Mouse (Mus musculus) intestine, postnatal 0 days (tissue): ENCODE measurements around the gene Pif1. TPM values are rescaled to one million over a fixed set of nuclear protein-coding genes. Genes with fewer than 3 reads are reported as not detected.

Experiments used
- ATAC-seq: fragments of 200-750 bp; cut with Nextera tagmentation; 2 replicates; pipeline ENCODE4 v1.8.0; 2017; ENCODE audit warnings: mild to moderate bottlenecking, moderate TSS enrichment, moderate library complexity
- H3K27ac ChIP-seq: fragments of 300-500 bp; sonication (generic); 2 replicates; pipeline ENCODE4 v1.5.1; 2014; ENCODE audit warnings: mild to moderate bottlenecking, low read depth, low read length, moderate library complexity
- H3K27me3 ChIP-seq: fragments of 300-500 bp; sonication (generic); replicated peaks from 2 replicates; pipeline ENCODE4 v1.6.1; 2014; ENCODE audit warnings: low read length, mixed read lengths; ENCODE audit not compliant: control insufficient read depth, insufficient read depth
- H3K36me3 ChIP-seq: fragments of 300-500 bp; sonication (generic); 2 replicates; pipeline ENCODE4 v1.6.1; 2014; ENCODE audit warnings: mild to moderate bottlenecking, moderate library complexity; ENCODE audit not compliant: control insufficient read depth, insufficient read depth
- H3K4me1 ChIP-seq: fragments of 300-500 bp; sonication (generic); replicated peaks from 2 replicates; pipeline ENCODE4 v1.6.1; 2014; ENCODE audit warnings: antibody characterized with exemption, low read length, mixed read lengths; ENCODE audit not compliant: control insufficient read depth, insufficient read depth
- H3K4me2 ChIP-seq: fragments of 300-500 bp; sonication (generic); replicated peaks from 2 replicates; pipeline ENCODE4 v1.6.1; 2014; ENCODE audit warnings: low read depth, mild to moderate bottlenecking, moderate library complexity
- H3K4me3 ChIP-seq: fragments of 300-500 bp; sonication (generic); 2 replicates; pipeline ENCODE4 v1.5.1; 2014; ENCODE audit warnings: low read depth, low read length
- H3K9ac ChIP-seq: fragments of 300-500 bp; sonication (generic); 2 replicates; pipeline ENCODE4 v1.6.1; 2014; ENCODE audit warnings: mild to moderate bottlenecking, low read depth, low read length
- H3K9me3 ChIP-seq: fragments of 300-500 bp; sonication (generic); 2 replicates; pipeline ENCODE4 v1.6.1; 2016; ENCODE audit warnings: mixed run types; ENCODE audit not compliant: control insufficient read depth
- CTCF ChIP-seq: sonication (generic); IDR thresholded peaks from 2 replicates; pipeline ENCODE4 v1.5.1; 2016; ENCODE audit warnings: low read depth, mild to moderate bottlenecking, control low read depth, antibody characterized with exemption, moderate library complexity
- WGBS: fragments of 180-500 bp; shearing (Covaris S2); extraction: QIAGEN DNeasy Blood & Tissue Kit; methylation state at CpG from one replicate; pipeline ENCODE4 v1.1.7; 2014; 5-methylcytosine and 5-hydroxymethylcytosine counted together
- polyA plus RNA-seq: library from polyadenylated mRNA; unstranded; fragments of >200 nt; fragmentation: Nextera tagmentation; extraction: Ambion mirVana; gene quantifications from 2 replicates; pipeline ENCODE4 v1.2.1, GENCODE M21; 2015

The Pif1 gene
- polyA plus RNA-seq, 1 experiment from 2014 or later, result 1.2 TPM

GRCm38 (mm10) chr9:65607120-65607519 lies 20.2 kb downstream of the Pif1 start:
- Histone ChIP-seq H3K27ac (no peak overlapping the region), H3K4me3 (no peak overlapping the region), H3K9ac (no peak overlapping the region), H3K36me3 (no peaks in the 10 kb centered on the region), H3K9me3 (no peaks in the 10 kb centered on the region), H3K4me2 (no peak overlapping the region), H3K27me3 (no peaks in the 10 kb centered on the region), H3K4me1 (no peaks in the 10 kb centered on the region)
- no peak for TF ChIP-seq CTCF
- WGBS, result 45% methylated on average over 2 of the region's 2 CpGs
- no peak for ATAC-seq

GRCm38 (mm10) chr9:65611969-65612486 lies 25.1 kb downstream of the Pif1 start:
- no peaks in the 10 kb centered on the region for H3K36me3 ChIP-seq
- no peak for ATAC-seq
- H3K4me2 ChIP-seq, result no peak overlapping the region
- no peak overlapping the region for H3K4me3 ChIP-seq
- 74% methylated on average over 5 of the region's 5 CpGs for WGBS
- H3K9ac ChIP-seq, result no peak overlapping the region
- no peak overlapping the region for H3K27ac ChIP-seq
- no peak for TF ChIP-seq CTCF
- H3K4me1 ChIP-seq, result no peaks in the 10 kb centered on the region
- no peaks in the 10 kb centered on the region for H3K9me3 ChIP-seq
- no peaks in the 10 kb centered on the region for H3K27me3 ChIP-seq

- Histone ChIP-seq H3K27ac (no peak overlapping the region), H3K4me2 (no peak overlapping the region), H3K9me3 (no peaks in the 10 kb centered on the region), H3K27me3 (no peaks in the 10 kb centered on the region), H3K4me3 (no peak overlapping the region), H3K9ac (no peak overlapping the region), H3K4me1 (no peaks in the 10 kb centered on the region), H3K36me3 (no peaks in the 10 kb centered on the region)
- WGBS, result 58% methylated on average over 2 of the region's 2 CpGs
- ATAC-seq, result no peak
- TF ChIP-seq CTCF, result no peak
These were observed 26.1 kb downstream of the Pif1 start for GRCm38 (mm10) chr9:65613098-65613497.

GRCm38 (mm10) chr9:65619311-65619710 lies 32.4 kb downstream of the Pif1 start:
- Histone ChIP-seq H3K27me3 (no peaks in the 10 kb centered on the region), H3K4me3 (no peak overlapping the region), H3K4me2 (no peak overlapping the region), H3K4me1 (no peaks in the 10 kb centered on the region), H3K27ac (no peak overlapping the region), H3K36me3 (no peaks in the 10 kb centered on the region), H3K9ac (no peak overlapping the region), H3K9me3 (no peaks in the 10 kb centered on the region)
- TF ChIP-seq CTCF, result no peak
- 62% methylated on average over 3 of the region's 3 CpGs for WGBS
- no peak for ATAC-seq

- WGBS, result 86% methylated on average over 4 of the region's 4 CpGs
- H3K9ac ChIP-seq, result no peak overlapping the region
- H3K4me3 ChIP-seq, result no peak overlapping the region
- H3K27me3 ChIP-seq, result no peaks in the 10 kb centered on the region
- no peak for TF ChIP-seq CTCF
- no peaks in the 10 kb centered on the region for H3K36me3 ChIP-seq
- H3K9me3 ChIP-seq, result no peaks in the 10 kb centered on the region
- H3K27ac ChIP-seq, result no peak overlapping the region
- no peak for ATAC-seq
- no peaks in the 10 kb centered on the region for H3K4me1 ChIP-seq
- H3K4me2 ChIP-seq, result no peak overlapping the region
These were observed 34.2 kb downstream of the Pif1 start for GRCm38 (mm10) chr9:65621196-65621595.

GRCm38 (mm10) chr9:65621666-65622065 lies 34.7 kb downstream of the Pif1 start:
- Histone ChIP-seq H3K4me3 (no peak overlapping the region), H3K36me3 (no peaks in the 10 kb centered on the region), H3K27ac (no peak overlapping the region), H3K4me1 (no peaks in the 10 kb centered on the region), H3K27me3 (no peaks in the 10 kb centered on the region), H3K4me2 (no peak overlapping the region), H3K9ac (no peak overlapping the region), H3K9me3 (no peaks in the 10 kb centered on the region)
- 72% methylated on average over 2 of the region's 2 CpGs for WGBS
- no peak for ATAC-seq
- TF ChIP-seq CTCF, result no peak

- 84% methylated on average over 5 of the region's 5 CpGs for WGBS
- H3K4me1 ChIP-seq, result no peaks in the 10 kb centered on the region
- no peak overlapping the region for H3K4me2 ChIP-seq
- H3K27me3 ChIP-seq, result 0 out of 2 replicates have a peak, but pooled peaks cover 2% of the 10 kb centered on the region
- ATAC-seq, result no peak
- no peaks in the 10 kb centered on the region for H3K36me3 ChIP-seq
- no peak for TF ChIP-seq CTCF
- no peak overlapping the region for H3K27ac ChIP-seq
- no peak overlapping the region for H3K9ac ChIP-seq
- no peak overlapping the region for H3K4me3 ChIP-seq
- no peaks in the 10 kb centered on the region for H3K9me3 ChIP-seq
These were observed 35.9 kb downstream of the Pif1 start for GRCm38 (mm10) chr9:65622826-65623225.
